Mouse (Mus musculus) ZHBTc4 (cell line): ENCODE results near the gene Ten1.

ENCODE experiments used
- DNase-seq: peaks from one replicate; pipeline ENCODE4 v3.0.0-alpha.2; 2011; ENCODE audit warnings: low read depth, low spot score

Gene Ten1

DNA sequence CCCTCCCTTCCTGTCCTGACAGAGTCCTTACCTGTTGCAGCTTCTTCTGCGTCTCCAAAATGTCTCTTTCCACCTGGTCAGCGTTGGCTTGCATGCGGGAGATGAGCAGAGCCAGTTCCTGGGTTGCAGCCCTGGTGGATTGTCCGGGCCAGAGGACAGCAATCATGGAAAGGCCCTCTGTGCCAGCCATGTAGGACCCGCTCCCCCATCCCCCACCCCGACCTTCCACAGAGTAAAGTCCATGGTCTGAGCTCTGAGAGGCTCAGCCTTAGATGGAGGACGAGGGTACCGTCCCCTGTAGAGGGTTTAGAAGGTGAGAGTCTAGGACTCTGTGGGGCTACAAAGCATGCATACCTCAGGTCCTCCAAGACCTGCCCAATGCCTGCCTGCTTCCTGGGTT, 36.2 kb downstream of the Ten1 start:
- no peak for DNase-seq

- peak; percentile 73 for DNase-seq
Measured at GRCm38 (mm10) chr11:116237742-116238395, 39.2 kb downstream of the Ten1 start, which contains the start of gene Evpl. Evpl (minus strand) TSS chr11:116238077.

DNA sequence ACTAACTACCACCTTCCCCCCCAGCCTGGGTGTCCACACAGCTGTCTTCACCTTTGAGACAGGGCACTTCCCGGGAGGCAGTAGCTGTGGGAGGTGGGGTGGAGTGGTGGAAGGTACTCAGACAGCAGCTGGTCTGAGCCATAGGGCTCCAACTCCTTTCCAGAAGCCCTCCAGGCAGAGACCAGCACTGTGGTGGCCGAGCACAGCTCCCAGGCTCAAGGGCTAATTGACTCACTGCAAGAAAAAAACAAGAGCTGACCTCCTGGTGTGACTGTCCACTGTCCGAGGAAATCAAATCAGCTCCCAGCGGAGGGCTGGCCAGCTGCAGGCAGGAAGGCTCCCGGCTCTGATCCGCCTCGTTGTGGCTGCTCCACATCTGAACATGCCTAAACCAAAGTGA, 41.1 kb downstream of the Ten1 start:
- DNase-seq: no peak

DNA sequence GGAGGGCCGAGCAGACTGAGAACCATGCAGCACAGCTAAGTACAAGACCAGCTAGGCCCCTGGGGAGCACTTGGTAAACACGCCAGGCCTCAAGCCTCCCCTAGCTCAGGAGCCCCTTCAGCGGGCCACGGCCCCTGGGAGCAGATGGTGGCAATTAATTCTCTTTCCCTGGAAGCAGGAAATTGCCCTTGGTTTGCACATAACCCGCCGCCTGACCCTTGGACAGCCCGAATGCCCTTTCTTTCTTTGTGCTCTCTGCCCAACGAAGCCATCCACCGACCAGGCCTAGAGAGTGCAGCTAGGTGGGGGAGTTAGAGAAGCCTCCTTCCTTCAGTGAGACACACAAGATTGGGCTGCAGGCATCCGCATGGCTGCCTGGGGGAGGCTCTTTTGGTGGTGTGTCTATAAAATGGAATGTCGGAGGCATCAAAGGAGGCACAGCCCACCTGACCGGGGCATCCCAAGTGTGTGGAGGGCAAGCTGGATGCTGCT, 43.1 kb downstream of the Ten1 start:
- peak; percentile 27 for DNase-seq

DNA sequence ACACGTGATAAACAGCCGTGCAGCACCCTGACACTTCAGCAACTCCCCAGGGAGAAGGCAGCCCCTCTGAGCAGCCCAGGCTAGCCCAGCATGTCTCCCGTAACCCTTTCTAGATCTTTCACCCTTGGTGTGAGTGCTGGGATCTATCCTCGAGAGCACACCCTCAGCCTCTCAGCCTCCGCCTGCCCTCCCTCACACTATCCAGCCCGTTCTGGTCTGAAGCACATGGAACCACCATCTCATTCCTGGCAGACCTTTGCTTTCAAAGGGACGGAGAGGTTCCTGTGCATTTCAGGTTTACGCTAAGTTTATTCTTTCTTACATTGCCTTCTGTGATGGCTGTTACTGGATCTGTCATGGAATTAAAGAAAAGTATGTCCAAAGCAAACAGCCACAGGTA, 45.9 kb downstream of the Ten1 start:
- DNase-seq: no peak

DNA sequence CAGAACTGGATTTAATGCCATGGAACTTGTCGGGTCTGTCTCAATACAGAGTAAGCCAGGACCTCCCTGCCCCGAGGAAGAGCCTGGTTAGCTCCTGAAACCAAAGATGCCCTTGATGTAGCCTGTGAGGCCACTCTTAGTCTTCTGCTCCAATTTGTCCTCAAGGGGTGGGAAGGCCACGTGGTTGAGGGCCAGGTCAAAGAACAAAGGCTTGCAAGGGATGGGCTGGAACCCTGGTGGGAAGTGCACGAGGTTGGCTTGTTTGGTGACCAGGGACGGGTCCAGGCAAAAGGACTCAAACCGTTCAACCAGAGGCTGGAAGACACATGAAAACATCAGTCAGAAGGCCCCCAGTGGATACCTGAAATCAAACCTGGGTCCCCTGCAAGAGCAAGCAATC, 47.0 kb downstream of the Ten1 start:
- DNase-seq: no peak

DNA sequence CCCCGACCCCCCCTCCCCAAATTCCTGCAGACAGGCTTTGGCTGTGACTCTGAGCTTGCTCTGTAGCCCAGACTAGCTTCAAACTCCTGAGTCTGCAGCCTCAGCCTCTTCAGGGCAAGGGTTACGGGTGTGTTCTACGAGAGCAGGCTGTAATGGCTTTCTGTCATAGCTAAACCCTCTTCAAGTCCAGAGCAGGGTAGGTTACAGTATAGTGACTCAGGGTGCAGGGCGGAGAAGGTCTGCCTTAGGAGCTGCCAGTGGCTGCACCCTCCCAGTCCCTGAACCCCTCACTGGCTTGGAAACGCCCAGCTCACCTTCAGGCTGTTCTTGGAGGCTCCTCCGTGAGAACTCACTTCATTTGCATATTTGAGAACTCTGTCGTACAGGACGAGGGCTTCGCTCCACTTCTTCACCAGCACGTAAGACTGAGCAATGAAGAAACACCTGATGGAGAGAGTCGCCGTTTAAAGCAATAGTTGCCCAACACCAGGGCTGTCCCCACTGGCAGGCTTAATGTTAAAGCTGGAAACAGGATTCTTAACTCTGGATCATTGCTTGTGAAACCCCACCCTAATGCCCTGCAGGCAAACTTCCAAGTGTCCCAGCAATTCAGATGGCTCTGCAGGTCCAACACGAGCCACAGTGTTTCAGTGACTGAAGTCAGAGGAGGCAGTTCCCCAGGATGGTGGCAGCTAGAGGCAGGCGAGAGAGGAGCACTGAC, 49.0 kb downstream of the Ten1 start:
- peak; percentile 75 for DNase-seq

DNA sequence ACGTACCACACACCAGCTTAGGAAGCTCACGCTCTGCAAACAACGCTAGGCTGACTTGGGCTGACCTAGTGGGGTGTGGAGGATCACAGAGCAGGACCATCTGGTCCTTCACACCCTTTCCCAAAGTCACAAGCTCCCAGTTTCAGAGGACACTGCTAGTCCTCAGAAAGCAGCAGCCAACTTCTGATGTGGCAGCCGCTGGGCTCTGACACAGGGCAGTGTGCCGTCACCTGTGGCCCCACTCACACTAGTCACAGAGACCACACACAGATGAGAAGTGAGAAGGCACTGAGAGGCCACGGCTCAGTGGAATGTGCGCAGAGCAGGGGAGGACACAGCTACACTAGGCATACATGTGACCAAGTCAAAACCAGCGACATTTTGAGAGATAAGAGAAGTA, 52.2 kb downstream of the Ten1 start:
- DNase-seq: no peak

GRCm38 (mm10) chr11:116253076-116253600, 54.5 kb downstream of the Ten1 start:
- no peak for DNase-seq

DNA sequence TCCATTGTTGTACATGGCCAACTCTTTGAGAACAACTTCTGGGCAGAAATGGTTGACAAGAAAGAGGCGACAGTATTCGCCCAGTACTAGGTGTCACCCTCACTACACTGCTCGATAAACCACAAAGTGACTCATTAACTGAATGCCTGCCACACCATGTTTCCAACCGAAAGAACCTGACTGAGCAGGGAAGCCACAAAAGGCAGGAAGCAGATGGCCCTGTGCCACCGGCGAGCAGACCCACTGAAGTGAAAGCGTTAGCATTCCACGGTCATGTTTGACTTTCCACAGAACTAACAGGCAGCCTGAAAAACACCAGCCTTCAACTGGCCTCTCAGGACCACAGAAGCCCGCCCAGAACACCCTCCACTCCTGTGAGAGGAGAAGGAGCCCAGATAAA, 56.0 kb downstream of the Ten1 start:
- no peak for DNase-seq

DNA sequence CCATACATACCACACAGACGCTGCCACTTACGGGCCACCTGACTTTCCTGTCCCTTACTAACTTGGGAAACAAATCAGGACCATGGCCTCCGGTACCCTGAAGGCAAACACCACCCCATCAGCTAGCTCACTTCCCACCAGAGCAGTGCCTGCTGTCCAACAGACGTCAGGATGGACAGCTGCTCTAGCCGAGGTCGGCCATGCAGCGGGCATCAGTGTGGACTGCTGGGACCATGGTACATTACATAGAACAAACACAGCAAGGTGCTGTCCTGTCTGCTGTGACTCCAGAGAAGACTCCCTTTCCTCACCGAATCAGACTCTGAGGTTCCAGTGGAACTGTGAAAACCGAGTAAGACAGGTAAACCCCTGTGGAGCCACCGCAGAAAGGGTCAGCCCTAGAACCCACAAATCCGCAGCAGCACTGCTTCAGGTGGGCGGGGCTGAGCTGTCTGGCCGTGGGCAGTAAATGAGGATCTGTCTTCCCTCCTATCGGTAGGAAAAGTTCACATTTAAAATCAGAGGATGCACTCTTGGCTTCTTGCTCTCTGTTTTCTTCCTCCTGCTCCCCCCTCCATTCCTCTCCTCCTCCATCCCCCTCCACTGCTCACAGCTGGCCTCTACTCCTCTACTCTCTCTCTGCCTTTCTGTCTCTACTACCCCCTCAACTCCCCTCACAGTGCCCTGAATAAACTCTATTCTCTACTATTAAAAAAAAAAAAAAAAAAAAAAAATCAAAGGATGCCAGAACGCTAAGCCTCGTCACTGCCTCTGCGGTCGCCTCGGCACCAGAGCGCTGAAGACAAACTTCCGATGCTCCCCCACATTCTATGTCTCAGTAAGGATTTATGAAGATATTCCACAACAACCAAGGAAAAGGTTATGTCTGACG, 56.7 kb downstream of the Ten1 start:
- no peak for DNase-seq

- DNase-seq: no peak
Measured at GRCm38 (mm10) chr11:116255982-116256675, 57.5 kb downstream of the Ten1 start.

DNA sequence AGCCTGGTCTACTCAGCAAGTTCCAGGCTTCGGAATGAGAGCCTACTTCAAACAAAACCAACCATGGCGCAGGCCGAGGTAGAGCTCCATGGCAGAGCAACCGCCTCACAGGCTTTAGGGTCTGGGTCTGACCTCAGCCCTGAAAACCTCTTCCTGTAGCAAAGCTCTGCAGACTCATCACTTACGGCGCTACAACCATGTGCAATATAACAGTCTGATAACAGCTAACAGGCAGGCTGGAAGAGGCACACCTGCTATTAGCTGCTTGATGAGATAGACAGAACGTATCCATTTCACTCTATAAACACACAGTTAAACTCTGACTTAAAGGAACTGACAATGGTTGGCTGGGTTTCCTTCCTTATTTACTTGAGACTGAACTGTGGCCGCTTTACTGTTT, 60.8 kb downstream of the Ten1 start:
- DNase-seq: no peak

GRCm38 (mm10) chr11:116260259-116260658, 61.6 kb downstream of the Ten1 start:
- DNase-seq: no peak
